Mouse (Mus musculus) cerebellum, adult 8-10 months (tissue): ENCODE data around the gene Ccdc88b.

ENCODE experiments used
- DNase-seq: peaks from one replicate; pipeline ENCODE4 v3.0.0; 2022

Ccdc88b gene

DNA sequence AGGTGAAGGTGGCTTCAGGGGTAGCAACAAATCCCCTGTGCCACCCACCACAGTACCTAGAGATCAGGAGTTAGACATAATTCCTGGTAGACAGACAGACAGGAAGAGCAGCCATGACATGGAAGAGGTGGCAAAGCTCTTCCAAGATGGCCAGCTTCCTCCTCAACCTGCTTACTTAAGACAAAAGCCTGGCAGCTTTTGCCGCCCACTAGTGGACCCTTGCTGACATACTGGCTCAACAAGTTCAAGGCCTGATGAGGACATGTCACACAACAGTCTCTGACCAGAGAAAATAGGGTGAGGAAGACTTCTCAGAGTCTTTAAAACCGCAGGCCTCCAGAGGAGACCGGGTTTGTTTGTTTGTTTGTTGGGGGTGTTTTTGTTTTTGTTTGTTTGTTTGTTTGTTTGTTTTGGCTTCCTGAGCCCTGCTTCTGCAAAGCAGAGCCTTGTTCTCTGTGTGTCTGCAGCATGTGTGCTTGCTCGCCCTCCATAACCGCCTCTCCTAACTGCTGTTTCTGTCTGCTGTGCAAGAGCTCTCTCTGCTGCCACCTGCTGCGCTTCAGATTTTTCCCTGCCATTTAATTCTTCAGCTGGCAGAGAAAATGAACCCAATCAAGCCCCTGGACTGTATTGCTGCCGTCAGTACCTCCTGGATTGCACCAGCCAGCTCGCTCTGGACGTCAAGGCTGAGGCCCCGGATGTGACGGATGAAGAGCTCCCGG is 1.6 kb downstream of the Ccdc88b start:
- no peak for DNase-seq

DNA sequence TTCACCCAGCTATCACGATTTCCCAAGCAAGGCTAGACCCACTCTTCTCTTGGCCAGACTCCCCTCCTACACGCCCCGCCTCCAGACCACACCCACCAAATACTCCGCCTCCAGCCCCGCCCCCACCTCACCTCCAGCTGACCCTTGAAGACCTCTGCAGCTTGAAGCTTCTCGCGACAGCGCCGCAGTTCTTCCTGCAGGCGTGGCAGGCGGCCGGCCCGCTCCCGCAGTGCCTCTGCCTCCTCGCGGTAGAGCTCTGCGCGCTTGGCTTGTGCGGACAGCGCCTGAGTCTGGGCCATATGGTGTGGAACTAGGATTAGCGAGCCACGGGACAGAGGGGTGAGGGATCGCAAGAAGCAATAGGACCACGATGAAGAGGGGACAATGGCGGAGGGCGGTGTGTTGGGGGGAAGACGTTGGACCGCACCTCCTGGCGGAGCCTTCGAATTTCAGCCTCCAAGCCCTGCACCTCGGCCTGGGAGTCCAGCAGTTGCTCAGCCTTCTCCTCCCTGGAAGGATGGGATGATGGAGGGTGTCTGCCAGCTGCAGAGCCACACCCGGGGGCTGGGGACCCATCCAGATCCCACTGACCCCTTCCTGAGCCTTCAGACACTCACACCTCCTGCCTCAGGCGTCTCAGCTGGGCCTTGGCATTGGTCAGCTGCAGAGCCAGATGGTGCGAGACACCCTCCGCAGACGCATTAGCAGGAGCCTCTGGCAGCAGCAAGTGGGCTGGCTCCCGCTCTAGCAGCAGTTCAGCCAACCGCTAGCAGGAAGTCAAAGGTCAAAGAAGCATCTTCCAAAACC is 2.6 kb downstream of the Ccdc88b start:
- DNase-seq: peak; percentile 51

DNA sequence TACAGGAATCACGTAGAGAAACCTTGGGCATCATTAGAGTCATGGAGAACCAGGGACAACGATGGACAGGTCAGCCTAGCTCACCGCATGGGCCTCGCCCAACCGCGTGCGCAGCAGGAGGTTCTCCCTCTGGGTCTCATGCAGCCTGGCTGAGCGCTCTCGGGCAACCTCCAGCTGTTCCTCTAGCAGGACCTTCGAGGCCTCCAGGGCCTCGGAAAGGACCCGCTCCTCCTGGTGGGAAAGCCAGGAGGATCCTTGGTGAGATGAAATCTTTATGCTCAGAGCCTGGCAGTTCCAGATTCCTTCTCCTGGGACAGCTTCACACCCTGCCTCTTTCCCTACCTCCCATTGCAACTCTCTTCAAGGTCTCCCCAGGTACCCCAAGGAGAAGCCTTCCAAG is 3.4 kb downstream of the Ccdc88b start:
- no peak for DNase-seq

DNA sequence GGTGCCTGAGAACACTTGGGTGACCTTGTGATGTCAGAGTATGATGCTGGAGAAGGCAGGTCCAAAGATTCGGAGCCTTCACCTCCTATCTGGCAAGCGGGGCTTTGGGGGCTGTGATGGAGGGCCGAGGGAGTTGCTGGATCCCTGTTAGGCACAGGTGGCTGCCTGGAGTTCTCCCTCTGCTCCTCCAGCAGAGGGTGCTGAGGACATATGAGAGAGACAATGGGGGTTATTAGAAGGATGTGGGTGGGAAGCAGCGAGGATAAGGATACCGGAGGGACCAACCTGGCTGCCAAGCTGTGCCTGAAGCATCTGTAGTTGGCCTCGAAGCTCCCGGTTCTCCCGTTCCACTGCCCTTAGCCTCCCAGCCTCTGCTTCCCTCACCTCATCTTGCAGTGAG is 4.1 kb downstream of the Ccdc88b start:
- DNase-seq: no peak

DNA sequence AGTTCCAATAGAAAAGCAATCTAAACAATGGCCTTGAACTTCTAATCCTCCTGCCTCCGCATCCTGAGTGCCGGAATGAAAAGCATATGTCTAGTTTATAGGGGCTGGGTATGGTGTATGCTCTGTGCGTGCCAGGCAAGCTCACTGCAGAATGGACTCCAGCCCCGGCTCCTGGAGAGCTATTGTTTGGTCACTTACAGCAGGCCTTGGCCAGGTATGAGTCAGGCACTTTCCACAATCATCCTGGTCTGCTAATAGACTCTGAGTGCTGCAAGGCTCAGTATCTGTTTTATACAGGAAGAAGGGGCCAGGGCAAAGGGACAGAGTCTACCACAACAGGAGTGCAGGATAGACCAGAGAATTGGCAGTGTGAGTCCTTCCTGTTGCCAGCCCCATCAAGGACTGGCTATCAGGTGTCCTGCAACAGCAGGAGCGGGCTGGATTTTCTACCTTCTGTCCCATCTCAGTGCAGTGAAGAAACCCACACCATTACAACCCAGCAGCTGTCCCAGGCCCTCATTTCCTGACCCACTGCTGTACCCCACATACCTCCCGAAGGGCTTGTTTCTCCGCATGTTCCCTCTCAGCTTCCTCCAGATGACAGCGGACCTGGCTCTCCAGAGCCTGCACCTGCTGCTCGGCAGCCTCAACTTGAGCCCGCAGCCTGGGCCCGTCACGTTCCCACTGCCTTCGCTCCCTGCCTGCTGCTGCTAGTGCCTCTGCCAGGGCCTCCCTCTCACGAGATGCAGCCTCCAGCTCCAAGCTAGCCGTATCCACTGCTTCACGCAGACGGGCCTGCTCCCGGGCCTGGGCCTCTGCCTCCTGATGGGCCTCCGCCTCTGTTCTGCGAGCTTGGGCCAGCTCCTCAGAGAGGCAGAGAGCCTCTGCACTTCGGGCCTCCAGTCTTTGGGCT is 5.4 kb downstream of the Ccdc88b start:
- no peak for DNase-seq

DNA sequence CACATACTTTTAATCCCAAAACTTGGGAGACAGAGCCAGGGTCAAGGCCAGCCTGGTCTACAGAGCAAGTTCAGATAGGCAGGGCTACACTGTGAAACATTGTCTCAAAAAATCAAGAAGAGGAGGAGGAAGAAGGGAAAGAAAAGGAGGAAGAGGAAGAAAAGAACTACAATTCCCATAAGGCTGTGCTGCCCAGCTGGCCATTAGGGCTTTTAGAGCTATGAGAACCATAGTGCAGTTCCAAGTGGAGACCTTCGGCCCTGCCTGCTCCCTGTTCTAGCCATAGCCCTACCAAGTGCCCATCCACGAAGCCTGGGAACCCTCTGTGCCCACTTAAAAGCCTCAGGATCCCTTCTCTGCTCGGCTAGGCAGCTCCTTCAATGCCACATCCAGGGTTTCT is 6.5 kb downstream of the Ccdc88b start:
- DNase-seq: no peak

DNA sequence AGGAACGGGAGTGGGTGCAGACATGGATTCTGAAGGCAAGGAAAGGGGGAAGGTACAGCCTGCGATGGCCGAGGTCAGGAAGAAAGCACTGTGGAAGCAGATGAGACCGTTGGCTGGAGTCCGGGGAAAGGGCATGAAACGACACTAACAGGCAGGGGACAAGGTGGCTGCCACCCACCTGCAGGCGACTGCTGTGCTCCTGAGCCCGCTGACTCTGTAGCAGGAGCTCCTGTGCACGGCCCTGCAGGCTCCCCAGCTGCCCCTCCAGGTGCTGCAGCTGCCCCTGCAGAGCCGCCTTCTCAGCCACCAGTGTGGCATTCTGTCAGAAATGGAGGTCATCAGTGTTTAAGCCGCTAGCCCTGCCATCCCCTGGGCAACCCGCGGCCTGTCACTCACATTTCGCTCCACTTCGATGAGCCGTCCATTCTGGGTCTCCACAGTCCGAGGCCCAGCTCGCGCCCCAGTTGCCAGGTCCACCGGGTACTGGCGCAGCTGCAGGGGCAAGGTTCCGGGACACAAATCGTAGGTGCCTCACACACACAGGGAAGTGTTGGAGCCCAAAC is 8.4 kb downstream of the Ccdc88b start:
- no peak for DNase-seq

DNA sequence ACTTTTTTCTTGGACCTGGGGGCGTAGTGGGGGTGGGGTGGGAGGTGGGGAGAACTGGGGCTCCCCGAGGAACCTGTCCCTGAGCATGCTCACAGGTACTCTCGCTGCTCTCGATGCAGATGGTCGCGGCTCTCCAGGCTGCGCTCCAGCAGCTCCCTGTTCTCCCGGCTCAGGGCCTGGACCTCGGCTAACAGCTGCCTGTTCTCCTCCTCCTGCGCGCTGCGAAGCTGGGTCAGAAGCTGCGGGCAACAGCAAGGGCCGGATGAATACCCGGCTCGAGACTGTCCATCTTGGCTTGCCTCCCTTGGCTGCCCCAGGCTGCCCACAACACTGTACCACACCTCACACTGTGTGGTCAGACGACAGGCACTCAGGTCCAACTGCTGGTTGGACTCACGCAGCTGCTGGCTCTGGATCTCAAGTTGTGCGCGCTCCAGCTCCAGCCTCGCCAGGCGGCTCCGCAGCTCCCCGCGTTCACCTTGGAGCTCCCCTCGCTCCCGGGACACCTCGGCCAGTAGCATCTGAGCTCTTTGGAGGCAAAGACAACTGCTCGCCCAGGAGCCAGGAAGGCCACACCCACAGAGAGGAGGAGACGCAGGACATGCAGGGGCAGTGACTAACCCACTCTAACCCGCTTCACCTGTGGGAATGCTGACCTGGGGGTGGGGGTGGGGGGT is 10.0 kb downstream of the Ccdc88b start:
- DNase-seq: peak; percentile 40

DNA sequence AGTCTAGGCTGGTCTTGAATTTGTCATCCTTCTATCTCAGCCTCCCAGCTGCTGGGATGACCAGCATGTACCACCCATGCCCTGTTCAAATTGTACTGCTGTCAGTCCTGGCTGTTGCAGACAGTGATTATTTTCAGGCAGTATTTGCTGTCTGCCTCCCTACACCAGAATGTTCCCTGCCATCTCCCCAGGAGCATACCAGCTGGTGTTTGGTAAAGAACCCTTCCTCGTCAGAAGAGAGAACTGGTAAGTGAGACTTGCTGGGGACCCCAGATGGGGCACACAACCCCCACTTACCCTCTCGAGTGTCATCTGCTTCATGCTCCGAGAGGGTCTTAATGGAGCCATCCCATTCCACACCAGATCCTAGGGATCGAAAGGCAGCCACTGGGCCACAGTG is 12.0 kb downstream of the Ccdc88b start:
- DNase-seq: no peak

DNA sequence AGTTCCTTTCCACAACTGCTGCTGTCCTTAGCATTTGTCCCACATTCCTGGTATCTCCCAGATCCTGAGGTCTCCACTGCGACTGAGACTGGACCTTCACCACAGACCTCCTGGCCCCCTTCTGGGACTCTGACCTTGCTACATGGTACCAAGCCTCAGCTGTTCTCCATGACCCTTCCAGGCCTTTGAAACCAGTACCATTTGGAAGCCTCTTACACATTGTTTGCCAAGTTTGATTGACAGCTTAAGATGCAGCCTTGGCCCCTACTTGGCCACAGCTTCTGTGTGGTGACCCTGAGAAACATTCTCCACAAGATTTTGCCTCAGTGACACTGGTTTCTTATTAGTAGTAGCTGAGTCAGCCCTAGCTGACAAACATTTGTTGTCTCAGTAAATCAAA is 15.7 kb downstream of the Ccdc88b start:
- no peak for DNase-seq

DNA sequence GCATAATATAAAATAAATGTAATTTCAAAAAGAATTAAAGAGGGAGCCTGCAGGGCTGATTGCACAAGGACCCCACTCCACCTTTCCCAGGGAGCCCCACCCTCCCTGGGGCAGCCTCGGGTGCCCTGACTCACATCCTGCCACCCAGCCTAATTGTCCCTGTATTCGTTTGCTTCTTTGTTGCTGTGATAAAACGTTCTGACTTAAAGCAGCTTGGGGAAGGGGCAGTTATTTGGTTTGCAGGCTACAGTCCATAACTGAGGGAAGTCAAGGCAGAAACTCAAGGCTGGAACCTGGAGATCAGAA is 16.8 kb downstream of the Ccdc88b start:
- no peak for DNase-seq

DNA sequence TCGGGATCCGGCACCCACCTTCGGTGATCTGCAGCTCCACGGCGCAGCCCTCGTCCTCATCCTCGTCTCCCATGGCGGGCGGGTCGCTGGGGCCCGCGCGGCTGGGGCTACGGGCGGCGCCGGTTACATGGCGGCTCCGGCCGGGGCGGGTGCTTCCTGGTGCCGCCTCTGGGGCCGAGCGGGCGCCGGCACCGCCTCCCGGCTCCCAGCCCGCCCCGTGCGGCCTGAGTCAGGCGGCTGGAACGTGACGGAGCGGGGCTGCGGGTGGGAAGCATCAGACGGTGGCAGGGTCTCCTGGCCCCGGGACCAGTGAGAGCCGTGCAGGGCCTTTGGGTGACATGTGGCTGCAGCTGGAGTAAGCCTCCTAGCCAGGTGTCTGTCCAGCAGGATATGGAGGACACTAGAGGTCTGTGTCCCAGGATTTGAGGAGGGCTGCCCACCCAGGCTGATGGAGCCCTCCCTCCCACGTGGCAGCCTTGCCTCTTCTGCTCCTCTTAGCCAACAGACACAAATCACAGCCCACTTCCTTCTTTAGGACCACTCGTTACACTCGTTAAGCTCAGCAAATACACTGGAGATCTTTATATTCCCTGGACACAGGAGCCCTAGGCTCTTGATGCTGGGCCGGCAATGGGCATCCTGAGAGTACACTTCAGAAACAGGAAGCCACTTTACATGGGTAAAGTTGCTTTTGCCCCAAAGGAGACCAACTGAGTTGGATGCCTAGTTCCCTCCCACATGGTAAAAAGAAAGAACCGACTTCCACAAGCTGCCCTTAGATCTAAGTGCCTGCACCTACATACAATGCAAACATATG is 17.3 kb downstream of the Ccdc88b start, which contains the start of gene Rps6ka4:
Rps6ka4 (minus strand) TSS at position 162 of the 817 bp plus-strand sequence.
- DNase-seq: peak; percentile 64

DNA sequence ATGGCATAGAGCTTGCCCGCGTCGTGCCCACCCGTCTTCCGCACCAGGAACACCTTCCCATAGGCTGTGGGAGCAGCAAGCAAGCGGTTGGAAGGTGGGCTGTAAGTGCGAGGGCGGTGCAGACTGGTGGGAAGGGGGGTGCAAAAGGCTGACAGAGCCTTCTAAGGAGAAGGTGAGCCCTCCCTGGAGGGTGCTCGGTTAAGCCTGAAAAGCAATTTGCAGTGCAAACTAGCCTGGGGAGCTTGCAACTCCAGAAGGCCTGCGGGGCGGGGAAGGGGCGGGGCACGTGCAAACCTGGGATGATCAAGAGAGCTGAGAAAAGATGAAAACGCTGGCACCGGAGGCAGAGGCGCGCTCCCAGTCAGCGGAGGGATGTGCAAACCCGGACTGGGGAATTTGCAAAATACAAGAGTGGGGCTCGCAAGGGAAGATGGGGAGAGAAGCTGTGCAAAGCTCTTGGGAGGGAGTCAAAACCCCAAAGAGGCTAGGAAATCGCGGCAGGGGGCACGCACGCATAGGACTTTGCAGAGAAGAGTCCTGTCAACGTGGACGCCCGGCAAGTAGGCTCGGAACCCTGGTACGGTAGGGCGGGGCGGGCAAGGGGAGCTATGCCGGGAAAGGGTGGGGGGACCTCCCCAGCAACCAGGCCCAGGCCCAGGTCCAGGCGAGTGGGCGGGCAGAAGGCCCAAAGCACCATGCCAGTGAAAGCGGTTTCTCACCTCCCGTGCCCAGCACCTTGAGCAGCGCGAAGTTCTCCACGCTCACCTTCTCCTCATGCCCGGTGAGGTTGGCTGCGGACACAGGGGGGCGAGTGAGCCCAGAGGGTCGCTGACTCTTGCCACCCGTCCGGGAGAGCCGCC is 18.2 kb downstream of the Ccdc88b start:
- DNase-seq: peak; percentile 39

DNA sequence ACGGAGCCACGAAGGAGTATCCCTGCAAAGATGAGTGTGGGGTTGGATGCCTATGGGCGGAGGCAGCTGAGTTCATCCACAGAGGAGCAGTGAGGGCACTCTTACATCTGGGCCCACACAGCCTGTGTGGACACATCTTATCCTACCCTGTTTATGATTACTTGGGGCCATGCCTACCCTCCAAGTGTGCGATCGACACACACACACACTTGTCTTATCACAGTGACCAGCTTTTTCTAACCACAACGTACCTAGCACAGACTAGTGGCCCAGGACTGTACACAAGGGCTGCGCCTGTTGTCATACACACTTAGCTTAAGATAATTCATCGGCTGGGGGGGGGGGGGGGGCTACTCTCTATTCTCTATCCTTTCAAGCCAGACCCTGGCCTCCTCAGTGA is 25.6 kb downstream of the Ccdc88b start:
- no peak for DNase-seq

DNA sequence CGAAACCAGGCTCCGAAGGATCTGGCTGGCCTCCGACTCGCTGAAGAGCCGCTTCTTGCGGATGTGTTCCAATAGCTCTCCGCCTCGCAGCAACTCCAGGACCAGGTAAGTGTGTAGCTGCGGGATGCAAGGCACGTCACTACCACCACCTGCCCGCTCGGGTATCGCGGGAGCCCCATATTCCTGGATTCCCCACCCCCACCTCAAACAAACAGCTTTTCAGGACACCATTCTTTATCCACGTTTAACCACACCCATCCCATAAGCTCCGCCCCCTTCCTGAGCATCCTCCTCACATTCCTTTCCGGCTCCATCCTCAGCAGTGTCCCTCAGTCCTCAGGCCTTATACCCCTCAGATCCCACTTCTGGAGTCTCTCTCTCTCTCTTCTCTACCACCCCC is 26.7 kb downstream of the Ccdc88b start:
- no peak for DNase-seq

DNA sequence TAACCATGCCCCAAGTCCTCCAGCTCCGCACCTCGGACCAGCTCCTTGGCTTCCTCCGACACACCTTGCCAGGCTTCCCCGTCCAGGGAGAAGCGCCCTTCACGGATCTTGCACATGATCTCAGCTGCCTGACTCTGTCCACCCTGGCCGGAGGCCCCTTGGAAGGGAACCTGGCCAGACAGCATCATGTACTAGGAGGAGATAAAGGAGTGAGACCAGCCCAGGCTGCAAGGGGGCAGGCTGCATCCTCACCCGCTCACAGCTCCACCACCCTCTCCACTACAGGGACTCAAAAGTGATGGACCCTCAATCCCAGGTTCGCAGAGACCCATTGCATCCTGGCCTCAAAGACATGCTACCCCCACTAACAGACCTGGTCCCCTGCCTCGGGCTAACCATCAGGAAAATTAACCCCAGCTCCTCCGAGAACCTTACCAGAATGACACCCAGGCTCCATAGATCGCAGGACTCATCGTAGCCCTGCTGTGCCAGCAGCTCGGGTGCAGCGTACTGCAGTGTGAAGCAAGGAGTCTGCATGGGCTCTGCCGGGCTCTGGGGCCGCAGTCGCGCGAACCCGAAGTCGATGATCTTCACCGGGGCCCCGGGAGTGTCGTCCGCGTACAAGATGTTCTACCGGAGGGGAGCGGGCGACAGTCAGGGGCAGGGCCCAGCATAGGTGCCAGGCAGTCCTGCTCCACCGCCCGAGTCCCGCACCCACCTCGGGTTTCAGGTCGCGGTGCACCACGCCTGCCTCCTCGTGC is 27.3 kb downstream of the Ccdc88b start:
- no peak for DNase-seq

DNA sequence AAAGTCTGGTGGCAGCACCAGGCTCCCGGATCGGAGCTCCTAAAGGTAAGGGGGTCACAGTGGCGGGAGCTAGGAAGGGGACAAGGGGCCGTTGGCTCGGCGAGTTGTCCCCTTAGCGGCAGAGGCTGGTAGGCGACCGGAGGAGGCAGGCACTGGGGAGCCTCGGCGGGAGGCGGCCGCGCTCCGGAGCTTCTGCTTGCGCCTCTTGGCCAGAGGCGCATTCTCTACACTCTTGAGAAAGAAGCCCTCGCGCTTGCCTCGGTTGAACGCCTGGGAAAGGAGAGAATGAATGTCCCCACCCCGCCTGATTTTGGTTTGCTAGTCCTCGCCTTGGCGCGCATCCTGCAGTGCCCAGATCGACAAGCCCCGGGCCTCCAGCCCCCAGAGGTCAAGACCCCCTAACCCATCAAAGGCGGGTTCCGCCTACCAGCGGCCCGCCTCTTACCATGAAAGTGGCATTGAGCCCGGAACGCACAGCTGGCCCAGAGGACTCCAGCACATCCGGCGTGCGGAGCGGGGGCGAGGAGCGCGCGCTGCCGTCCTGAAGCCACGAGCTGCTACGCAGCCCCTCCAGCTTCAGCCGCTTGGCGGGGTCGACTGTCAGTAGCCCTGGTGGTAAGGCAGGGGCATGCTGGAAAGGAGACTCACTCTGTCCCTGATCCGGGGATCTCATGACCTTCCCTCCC is 28.0 kb downstream of the Ccdc88b start:
- DNase-seq: no peak

DNA sequence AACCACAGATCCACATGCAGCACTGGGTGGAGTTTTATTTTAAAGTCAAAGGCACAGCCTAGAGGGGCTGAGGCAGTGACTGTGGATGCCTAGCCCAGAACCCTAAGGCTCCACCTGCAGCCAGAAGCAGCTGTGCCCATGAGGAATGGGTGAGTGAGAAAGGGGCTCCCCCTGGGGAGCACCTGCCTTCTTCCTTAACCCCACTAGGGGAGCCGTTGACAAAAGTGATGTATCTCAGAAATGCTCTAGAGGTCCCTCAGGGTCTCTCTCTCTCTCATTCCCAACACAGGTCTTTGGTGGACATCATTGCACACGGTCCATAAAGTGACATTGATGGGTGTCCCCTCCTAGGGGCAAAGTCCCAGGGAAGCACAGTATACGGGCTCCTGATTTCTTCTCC is 28.9 kb downstream of the Ccdc88b start:
- DNase-seq: no peak

DNA sequence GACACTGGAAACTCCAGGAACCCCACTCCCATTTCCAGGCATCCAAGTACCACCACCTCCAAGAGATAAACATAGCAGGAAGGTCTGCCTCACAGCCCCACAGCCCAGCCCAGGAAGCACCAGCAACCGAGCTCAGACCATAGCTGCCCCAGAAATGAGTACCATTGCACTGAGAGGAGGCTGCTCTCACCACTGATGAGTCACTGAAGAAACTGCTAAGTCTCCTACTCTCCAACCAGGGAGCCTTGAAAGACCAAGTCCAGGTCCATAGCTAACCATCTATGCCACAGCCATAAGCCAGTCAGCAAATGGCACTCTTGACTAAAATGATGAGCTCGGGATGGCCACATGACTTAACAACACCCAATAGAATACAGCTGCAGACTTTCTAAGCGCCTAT is 31.4 kb downstream of the Ccdc88b start:
- no peak for DNase-seq
